Mouse (Mus musculus) intestine, embryonic 16.5 days (tissue): ENCODE measurements around the gene Pds5b. TPM values are rescaled to one million over a fixed set of nuclear protein-coding genes. Genes with fewer than 3 reads are reported as not detected.

Source experiments
- ATAC-seq: fragments of 200-750 bp; cut with Nextera tagmentation; 2 replicates; pipeline ENCODE4 v1.8.0; 2017; ENCODE audit warnings: moderate TSS enrichment, moderate library complexity
- H3K27ac ChIP-seq: fragments of 300-500 bp; sonication (generic); 2 replicates; pipeline ENCODE4 v1.5.1; 2014; ENCODE audit warnings: mild to moderate bottlenecking, low read length
- H3K27me3 ChIP-seq: fragments of 300-500 bp; sonication (generic); replicated peaks from 2 replicates; pipeline ENCODE4 v1.6.1; 2014; ENCODE audit warnings: low read length, control low read depth, mixed read lengths; ENCODE audit not compliant: control insufficient read depth, insufficient read depth
- H3K36me3 ChIP-seq: fragments of 300-500 bp; sonication (generic); 2 replicates; pipeline ENCODE4 v1.6.1; 2014; ENCODE audit warnings: low read length, control low read depth; ENCODE audit not compliant: control insufficient read depth, insufficient read depth
- H3K4me1 ChIP-seq: fragments of 300-500 bp; sonication (generic); 2 replicates; pipeline ENCODE4 v1.6.1; 2014; ENCODE audit warnings: low read length, control low read depth, mixed read lengths; ENCODE audit not compliant: control insufficient read depth, insufficient read depth
- H3K4me2 ChIP-seq: fragments of 300-500 bp; sonication (generic); 2 replicates; pipeline ENCODE4 v1.6.1; 2014; ENCODE audit warnings: low read depth, low read length, control low read depth
- H3K4me3 ChIP-seq: fragments of 300-500 bp; sonication (generic); 2 replicates; pipeline ENCODE4 v1.5.1; 2014; ENCODE audit warnings: mild to moderate bottlenecking, low read length
- H3K9ac ChIP-seq: fragments of 300-500 bp; sonication (generic); 2 replicates; pipeline ENCODE4 v1.6.1; 2014; ENCODE audit warnings: low read depth, low read length
- H3K9me3 ChIP-seq: fragments of 300-500 bp; sonication (generic); 2 replicates; pipeline ENCODE4 v1.6.1; 2016; ENCODE audit warnings: low read length, control low read depth; ENCODE audit not compliant: control insufficient read depth
- WGBS: fragments of 180-500 bp; shearing (Covaris S2); extraction: QIAGEN DNeasy Blood & Tissue Kit; methylation state at CpG from one replicate; pipeline ENCODE4 v1.1.7; 2014; 5-methylcytosine and 5-hydroxymethylcytosine counted together
- polyA plus RNA-seq: library from polyadenylated mRNA; unstranded; fragments of >200 nt; fragmentation: Nextera tagmentation; extraction: Ambion mirVana; gene quantifications from 2 replicates; pipeline ENCODE4 v1.2.1, GENCODE M21; 2015

Pds5b gene
- polyA plus RNA-seq, 1 experiment from 2014 or later, result 15.3 TPM

DNA sequence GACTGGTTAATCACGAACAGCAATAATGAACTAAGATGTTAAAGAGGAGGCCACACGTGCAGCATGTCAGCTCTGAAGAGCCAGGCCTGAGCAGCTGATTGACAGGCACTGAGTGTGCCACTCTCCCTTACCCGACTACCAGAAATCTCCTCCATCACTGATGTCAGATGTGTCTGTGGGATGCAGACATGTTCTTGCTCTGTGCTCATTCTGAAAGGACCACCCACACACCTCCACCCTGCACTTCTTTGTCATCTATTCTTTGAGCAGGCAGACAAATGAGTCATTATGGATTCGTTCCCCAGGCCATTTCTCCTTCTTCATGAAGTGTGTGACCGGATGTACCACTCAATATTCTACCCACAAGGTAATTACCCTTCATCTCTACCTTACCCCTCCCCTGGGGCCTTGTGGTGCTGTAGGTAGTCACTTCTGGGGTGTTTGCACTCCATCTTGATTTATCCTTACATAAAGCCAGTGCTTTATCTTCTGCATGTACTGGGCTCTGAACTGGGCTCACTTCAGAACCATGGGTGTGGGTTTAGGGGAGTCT, 186.2 kb downstream of the Pds5b start:
- Histone ChIP-seq H3K36me3 (no peaks in the 10 kb centered on the region), H3K4me1 (no peaks in the 10 kb centered on the region), H3K9ac (no peak overlapping the region), H3K4me3 (no peak overlapping the region), H3K9me3 (no peaks in the 10 kb centered on the region), H3K4me2 (no peak overlapping the region), H3K27me3 (no peaks in the 10 kb centered on the region), H3K27ac (no peak overlapping the region)
- ATAC-seq, result no peak
- WGBS, result 52% methylated on average over 5 of the region's 5 CpGs

Other genes starting within 250 kb of the Pds5b start
- gene Zar1l, start 155.6 kb upstream of the Pds5b start, polyA plus RNA-seq, result not detected in 2 replicates
- gene Brca2, start 151.1 kb upstream of the Pds5b start, polyA plus RNA-seq, result 12.8 TPM in 2 replicates
- 5.7 and 6.2 TPM in 2 replicates for gene N4bp2l1, start 76.6 kb upstream of the Pds5b start, polyA plus RNA-seq
- gene N4bp2l2, start 7.6 kb upstream of the Pds5b start, polyA plus RNA-seq, result 32.6 and 33.1 TPM in 2 replicates